In genomic region chr4:152350722-152351421, GRCm38 (mm10) we compare ENCODE assay signal across 17 mouse cellular contexts. TPM values are rescaled to one million over a fixed set of nuclear protein-coding genes. Genes with fewer than 3 reads are reported as not detected.
DNase-seq lines count a peak whose midpoint lies in the region; ATAC-seq lines count a peak whose summit lies in the region.
"Had no signal": no experiment of that assay in that cellular context is flagged by ENCODE, and none has a peak within 500 bp of the region (broad histone marks: within the 10 kb centered on the region; RNA-seq: fewer than 3 reads in every experiment).

No protein-coding gene starts in this region.

- DNase-seq in frontal cortex, adult 2 months (ENCODE audit: extremely low spot score in 1 of 2, low spot score in 1 of 2): peak; percentile 52 to 62
- no peak for DNase-seq in frontal cortex, postnatal 25 days (ENCODE audit: low spot score in 2 of 2)
- peak; percentile 46 to 56 for DNase-seq in right cerebral cortex, adult 2 months (ENCODE audit: low spot score in 2 of 2)
- no peak for DNase-seq in right cerebral cortex, postnatal 10 days (ENCODE audit: low spot score in 2 of 2)
- DNase-seq in large intestine, adult 2 months (ENCODE audit: low read depth, low spot score): peak; percentile 60
- DNase-seq in telencephalon, adult 2 months (ENCODE audit: low read depth, low spot score): peak; percentile 62
- DNase-seq: gastrocnemius, postnatal 36 days; kidney, adult 18-20 months had no signal

- WGBS in large intestine, adult 2 months: 12% methylated on average over 8 of the region's 8 CpGs

- no peak for ATAC-seq in granulocyte monocyte progenitor cell, adult 5-6 weeks (replicated peaks; ENCODE audit: poor library complexity, severe bottlenecking)
- no peak for ATAC-seq in monocyte, adult 5-6 weeks (replicated peaks; ENCODE audit: insufficient number of reproducible peaks, low FRiP score, low TSS enrichment, poor library complexity, severe bottlenecking)

RNA-seq across cellular contexts. Expression of gene Chd5, which starts 12.4 kb away (rescaled TPM):
- 66.8 and 77.9 TPM in 2 replicates for polyA plus RNA-seq in frontal cortex, adult 2 months (2012; rRNA removed)
- polyA plus RNA-seq in large intestine, adult 2 months (2012; rRNA removed): 0.49 and 0.56 TPM in 2 replicates
- not detected in 2 replicates for total RNA-seq in granulocyte monocyte progenitor cell, adult 5-6 weeks (2014; fragmentation: Nextera tagmentation)
- total RNA-seq in granulocyte monocyte progenitor cell, adult 5-6 weeks (2017): 0.04 TPM in 1 of 2 replicates, not detected in the other
- 0.10 to 0.39 TPM in 2 of 3 replicates, not detected in the other for total RNA-seq in monocyte, adult 5-6 weeks (2017)

RNA-seq across cellular contexts. Expression of gene Rpl22, which starts 25.3 kb away (rescaled TPM):
- 192 and 232 TPM in 2 replicates for polyA plus RNA-seq in frontal cortex, adult 2 months (2012; rRNA removed)
- polyA plus RNA-seq in large intestine, adult 2 months (2012; rRNA removed): 82.6 and 90.4 TPM in 2 replicates
- total RNA-seq in granulocyte monocyte progenitor cell, adult 5-6 weeks (2014; fragmentation: Nextera tagmentation): 1,942 and 1,984 TPM in 2 replicates
- total RNA-seq in granulocyte monocyte progenitor cell, adult 5-6 weeks (2017): 2,435 and 2,975 TPM in 2 replicates
- 1,335 to 1,418 TPM (median 1,365 TPM) in 3 replicates for total RNA-seq in monocyte, adult 5-6 weeks (2017)

RNA-seq across cellular contexts. Expression of gene Rnf207, which starts 32.1 kb away (rescaled TPM):
- polyA plus RNA-seq in frontal cortex, adult 2 months (2012; rRNA removed): 20.9 and 23.3 TPM in 2 replicates
- 3.5 and 4.0 TPM in 2 replicates for polyA plus RNA-seq in large intestine, adult 2 months (2012; rRNA removed)
- total RNA-seq in granulocyte monocyte progenitor cell, adult 5-6 weeks (2014; fragmentation: Nextera tagmentation): not detected in 2 replicates
- total RNA-seq in granulocyte monocyte progenitor cell, adult 5-6 weeks (2017): not detected in 2 replicates
- not detected in 3 replicates for total RNA-seq in monocyte, adult 5-6 weeks (2017)
- total RNA-seq: common myeloid progenitor, adult 5-6 weeks; gastrocnemius, postnatal 36 days; megakaryocyte, adult 5-6 weeks had no signal
- polyA plus RNA-seq: thymus, postnatal 0 days had no signal

RNA-seq across cellular contexts. Expression of gene Icmt, which starts 53.8 kb away (rescaled TPM):
- 32.7 and 34.2 TPM in 2 replicates for polyA plus RNA-seq in frontal cortex, adult 2 months (2012; rRNA removed)
- 22.1 and 30.5 TPM in 2 replicates for polyA plus RNA-seq in large intestine, adult 2 months (2012; rRNA removed)
- 14.3 and 17.9 TPM in 2 replicates for total RNA-seq in granulocyte monocyte progenitor cell, adult 5-6 weeks (2014; fragmentation: Nextera tagmentation)
- total RNA-seq in granulocyte monocyte progenitor cell, adult 5-6 weeks (2017): 13.0 and 13.9 TPM in 2 replicates
- total RNA-seq in monocyte, adult 5-6 weeks (2017): 10.5 to 18.2 TPM (median 14.9 TPM) in 3 replicates

RNA-seq across cellular contexts. Expression of gene Hes3, which starts 59.4 kb away (rescaled TPM):
- polyA plus RNA-seq in frontal cortex, adult 2 months (2012; rRNA removed): 0.38 and 0.71 TPM in 2 replicates
- polyA plus RNA-seq in large intestine, adult 2 months (2012; rRNA removed): not detected in 2 replicates
- total RNA-seq in granulocyte monocyte progenitor cell, adult 5-6 weeks (2014; fragmentation: Nextera tagmentation): not detected in 2 replicates
- total RNA-seq in granulocyte monocyte progenitor cell, adult 5-6 weeks (2017): not detected in 2 replicates
- total RNA-seq in monocyte, adult 5-6 weeks (2017): not detected in 3 replicates
- total RNA-seq: common myeloid progenitor, adult 5-6 weeks; gastrocnemius, postnatal 36 days; layer of hippocampus, adult 8-10 months; megakaryocyte, adult 5-6 weeks had no signal
- polyA plus RNA-seq: heart, embryonic 16.5 days; limb, embryonic 13.5 days; lung, embryonic 14.5 days had no signal

Comparison
In these comparisons a context has a peak if more than half of its experiments do, and no peak if none do; other contexts are left out.
1. DNase-seq: peak in frontal cortex, adult 2 months (2 of 2), right cerebral cortex, adult 2 months (2 of 2), large intestine, adult 2 months (single experiment) and telencephalon, adult 2 months (single experiment); none in frontal cortex, postnatal 25 days (0 of 2) and right cerebral cortex, postnatal 10 days (0 of 2).